8 mouse cellular contexts compared by ENCODE assay signal in genomic region chr4:137862019-137862418, GRCm38 (mm10). TPM values are rescaled to one million over a fixed set of nuclear protein-coding genes. Genes with fewer than 3 reads are reported as not detected.
DNase-seq lines count a peak whose midpoint lies in the region; ATAC-seq and TF ChIP-seq lines count a peak whose summit lies in the region.

Gene Ece1, plus strand, starts transcription at chr4:137862237.

- 0% methylated on average over 37 of the region's 37 CpGs for WGBS in embryonic facial prominence, embryonic 15.5 days
- WGBS in limb, embryonic 12.5 days = under 1% methylated on average over 37 of the region's 37 CpGs
- WGBS in midbrain, embryonic 14.5 days = under 1% methylated on average over 37 of the region's 37 CpGs

- H3K9ac ChIP-seq in embryonic facial prominence, embryonic 15.5 days = peak within 1 kb of the TSS; percentile 73
- H3K9ac ChIP-seq in limb, embryonic 12.5 days (replicated peaks) = peak within 1 kb of the TSS; percentile 84
- H3K9ac ChIP-seq in midbrain, embryonic 14.5 days (replicated peaks; ENCODE audit: low read length) = peak within 1 kb of the TSS; percentile 89

- peak within 1 kb of the TSS; percentile 82 for H3K4me3 ChIP-seq in bone marrow macrophage, adult 2 months (ENCODE audit: insufficient read depth, low read length)
- peak within 1 kb of the TSS; percentile 83 for H3K4me3 ChIP-seq in embryonic facial prominence, embryonic 15.5 days (replicated peaks)
- peak within 1 kb of the TSS; percentile 81 for H3K4me3 ChIP-seq in limb, embryonic 12.5 days (replicated peaks)
- H3K4me3 ChIP-seq in midbrain, embryonic 14.5 days (replicated peaks; ENCODE audit: low read depth, low read length) = peak within 1 kb of the TSS; percentile 67

- no peaks in the 10 kb centered on the region for H3K36me3 ChIP-seq in embryonic facial prominence, embryonic 15.5 days
- H3K36me3 ChIP-seq in limb, embryonic 12.5 days = no peaks in the 10 kb centered on the region
- no peaks in the 10 kb centered on the region for H3K36me3 ChIP-seq in midbrain, embryonic 14.5 days (ENCODE audit: control insufficient read depth, insufficient read depth, low read length)

- no peak for TF ChIP-seq CTCF in bone marrow macrophage, adult 2 months (IDR thresholded peaks at IDR 0.05; ENCODE audit: low read depth, low read length)

- no peak for TF ChIP-seq POLR2A in bone marrow macrophage, adult 2 months (IDR thresholded peaks at IDR 0.05; ENCODE audit: borderline replicate concordance, low read depth, low read length)

- DNase-seq in 416B (ENCODE audit: low read depth) = peak; percentile 92
- DNase-seq in heart, adult 8-10 months (ENCODE audit: low spot score) = peak; percentile 90
- peak; percentile 89 to 92 for DNase-seq in kidney, adult 8-10 months
- DNase-seq in midbrain, embryonic 14.5 days = peak; percentile 96
- DNase-seq in spleen, adult 18-20 months = peak; percentile 82 to 88

- H3K27ac ChIP-seq in bone marrow macrophage, adult 2 months (ENCODE audit: insufficient read depth, low read depth, low read length) = peak within 1 kb of the TSS; percentile 21; the same call in 1 of the 2 replicates
- peak within 1 kb of the TSS; percentile 67 for H3K27ac ChIP-seq in embryonic facial prominence, embryonic 15.5 days (replicated peaks)
- H3K27ac ChIP-seq in limb, embryonic 12.5 days = peak within 1 kb of the TSS; percentile 69
- H3K27ac ChIP-seq in midbrain, embryonic 14.5 days (replicated peaks; ENCODE audit: low read depth, low read length) = peak within 1 kb of the TSS; percentile 67

- 0 out of 2 replicates have a peak, but pooled peaks cover 3% of the 10 kb centered on the region for H3K9me3 ChIP-seq in embryonic facial prominence, embryonic 15.5 days (replicated peaks)
- H3K9me3 ChIP-seq in limb, embryonic 12.5 days = no peaks in the 10 kb centered on the region
- no peaks in the 10 kb centered on the region for H3K9me3 ChIP-seq in midbrain, embryonic 14.5 days (ENCODE audit: control insufficient read depth, low read length)

- H3K27me3 ChIP-seq in embryonic facial prominence, embryonic 15.5 days = no peaks in the 10 kb centered on the region
- H3K27me3 ChIP-seq in limb, embryonic 12.5 days = no peaks in the 10 kb centered on the region
- no peaks in the 10 kb centered on the region for H3K27me3 ChIP-seq in midbrain, embryonic 14.5 days (ENCODE audit: control insufficient read depth, insufficient read depth, low read length)

- peak; percentile 94 for ATAC-seq in embryonic facial prominence, embryonic 15.5 days (ENCODE audit: insufficient number of reproducible peaks, low FRiP score, low TSS enrichment, low read depth)
- ATAC-seq in limb, embryonic 12.5 days (ENCODE audit: insufficient number of reproducible peaks, insufficient read depth, low FRiP score, low TSS enrichment, low read depth) = peak; percentile 92
- ATAC-seq in midbrain, embryonic 14.5 days (ENCODE audit: low FRiP score, low TSS enrichment) = peak; percentile 92

- peak within 1 kb of the TSS; percentile 92 for H3K4me2 ChIP-seq in embryonic facial prominence, embryonic 15.5 days (replicated peaks)
- peak within 1 kb of the TSS; percentile 80 for H3K4me2 ChIP-seq in limb, embryonic 12.5 days
- peak within 1 kb of the TSS; percentile 62 for H3K4me2 ChIP-seq in midbrain, embryonic 14.5 days (ENCODE audit: low read length)

- H3K4me1 ChIP-seq in bone marrow macrophage, adult 2 months (ENCODE audit: control insufficient read depth, insufficient read depth, low read length) = peaks cover 7% of the 10 kb centered on the region
- peaks cover 52% of the 10 kb centered on the region for H3K4me1 ChIP-seq in embryonic facial prominence, embryonic 15.5 days
- peaks cover 53% of the 10 kb centered on the region for H3K4me1 ChIP-seq in limb, embryonic 12.5 days (replicated peaks)
- H3K4me1 ChIP-seq in midbrain, embryonic 14.5 days (ENCODE audit: control insufficient read depth, insufficient read depth, low read length) = peaks cover 37% of the 10 kb centered on the region

RNA-seq across cellular contexts. Expression of gene Ece1, which starts in this region (rescaled TPM):
- polyA plus RNA-seq in bone marrow macrophage, adult 2 months (2012; ENCODE audit: insufficient read depth, insufficient read length, missing spikeins) = 14.1 and 18.3 TPM in 2 replicates
- polyA plus RNA-seq in embryonic facial prominence, embryonic 15.5 days (2015; fragmentation: Nextera tagmentation; extraction: Ambion mirVana) = 65.5 and 74.6 TPM in 2 replicates
- total RNA-seq in heart, adult 8-10 months (2022) = 100 to 1,000 TPM; 101 to 124 (median 116) TPM
- polyA plus RNA-seq in limb, embryonic 12.5 days (2016; fragmentation: Nextera tagmentation; extraction: Ambion mirVana) = 23.9 and 24.5 TPM in 2 replicates
- polyA plus RNA-seq in midbrain, embryonic 14.5 days (2014; fragmentation: Nextera tagmentation; extraction: Ambion mirVana) = 11.9 and 18.4 TPM in 2 replicates

Comparison
In these comparisons a context has a peak if more than half of its experiments do, and no peak if none do; other contexts are left out.
1. Peak in every context shown above with its lines: DNase-seq, ATAC-seq, H3K4me3 ChIP-seq and H3K27ac ChIP-seq.